Mouse (Mus musculus): ENCODE results near the gene Fam20b. TPM values are rescaled to one million over a fixed set of nuclear protein-coding genes. Genes with fewer than 3 reads are reported as not detected.

Fam20b gene
- polyA plus RNA-seq, 1 experiment from 2014 or later, result 36.6 TPM

GRCm38 (mm10) chr1:156674195-156675000, 44.5 kb downstream of the Fam20b start, which contains the start of gene Tor3a:
Tor3a (minus strand) TSS chr1:156674356.
- peak within 1 kb of the TSS; percentile 78 for H3K27ac ChIP-seq (ENCODE audit: low read length)
- peak within 1 kb of the TSS; percentile 72 for H3K9ac ChIP-seq (replicated peaks; ENCODE audit: low read length)
- 6% methylated on average over 37 of the region's 37 CpGs for WGBS
- H3K4me3 ChIP-seq (ENCODE audit: low read length), result peak within 1 kb of the TSS; percentile 75
- no peaks in the 10 kb centered on the region for H3K27me3 ChIP-seq (ENCODE audit: insufficient read depth, low read length)
- peaks cover 8% of the 10 kb centered on the region; the same call in 1 of the 2 replicates for H3K4me1 ChIP-seq (ENCODE audit: insufficient read depth, low read length)
- H3K4me2 ChIP-seq (replicated peaks; ENCODE audit: low read depth, low read length), result peak within 1 kb of the TSS; percentile 100
- ATAC-seq (ENCODE audit: low FRiP score, low TSS enrichment), result peak; percentile 93
- H3K36me3 ChIP-seq (ENCODE audit: insufficient read depth, low read length), result no peaks in the 10 kb centered on the region
- H3K9me3 ChIP-seq (ENCODE audit: low read length), result no peaks in the 10 kb centered on the region

DNA sequence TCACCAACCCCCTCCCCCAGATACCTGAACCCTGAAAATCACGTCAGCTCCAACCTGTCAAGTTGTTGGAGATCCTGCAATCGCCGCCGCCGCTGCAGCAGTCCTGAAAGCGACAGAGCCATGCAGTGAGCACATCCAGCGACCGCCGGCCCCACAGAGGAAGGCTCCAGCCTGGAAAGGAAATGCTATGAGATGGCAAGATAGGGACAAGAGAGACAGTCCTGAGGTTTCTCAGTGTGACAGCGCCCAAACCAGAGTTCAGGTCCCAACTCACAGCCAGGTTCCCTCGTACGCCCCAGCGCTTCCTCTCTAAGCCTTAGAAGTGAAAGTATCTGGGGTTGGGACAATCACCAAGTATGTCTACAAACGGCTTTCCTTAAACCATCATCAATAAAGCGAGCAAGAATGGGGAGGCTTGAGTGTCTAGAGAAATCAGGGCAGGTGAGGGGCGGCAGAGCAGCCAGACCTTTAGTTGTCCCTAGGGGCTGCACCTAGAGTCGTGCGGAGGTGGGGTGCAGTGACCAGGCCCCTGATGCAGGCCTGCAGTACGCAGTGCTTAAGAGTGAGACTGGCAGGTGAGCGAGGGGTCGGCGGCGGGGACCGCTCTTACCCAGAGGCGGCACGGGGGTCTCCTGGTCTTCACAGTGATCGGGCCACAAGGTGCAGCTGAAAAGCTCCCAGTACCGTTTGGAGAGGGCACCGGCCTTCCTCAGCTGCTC, 45.3 kb downstream of the Fam20b start:
- Histone ChIP-seq H3K27me3 (ENCODE audit: insufficient read depth, low read length) (no peaks in the 10 kb centered on the region), H3K4me2 (replicated peaks; ENCODE audit: low read depth, low read length) (peak overlapping the region; percentile 100), H3K9ac (replicated peaks; ENCODE audit: low read length) (peak overlapping the region; percentile 72), H3K36me3 (ENCODE audit: insufficient read depth, low read length) (no peaks in the 10 kb centered on the region), H3K4me1 (ENCODE audit: insufficient read depth, low read length) (peaks cover 8% of the 10 kb centered on the region; the same call in 1 of the 2 replicates), H3K9me3 (ENCODE audit: low read length) (no peaks in the 10 kb centered on the region), H3K27ac (ENCODE audit: low read length) (peak overlapping the region; percentile 78), H3K4me3 (ENCODE audit: low read length) (peak overlapping the region; percentile 75)
- under 1% methylated on average over 29 of the region's 29 CpGs for WGBS
- peak; percentile 39 for ATAC-seq (ENCODE audit: low FRiP score, low TSS enrichment)

GRCm38 (mm10) chr1:156672720-156673475, 46.0 kb downstream of the Fam20b start:
- Histone ChIP-seq H3K4me3 (ENCODE audit: low read length) (peak overlapping the region; percentile 75), H3K9me3 (ENCODE audit: low read length) (no peaks in the 10 kb centered on the region), H3K9ac (replicated peaks; ENCODE audit: low read length) (peak overlapping the region; percentile 72), H3K4me2 (replicated peaks; ENCODE audit: low read depth, low read length) (peak overlapping the region; percentile 100), H3K27ac (ENCODE audit: low read length) (no peak overlapping the region), H3K27me3 (ENCODE audit: insufficient read depth, low read length) (no peaks in the 10 kb centered on the region), H3K36me3 (ENCODE audit: insufficient read depth, low read length) (no peaks in the 10 kb centered on the region), H3K4me1 (ENCODE audit: insufficient read depth, low read length) (peaks cover 8% of the 10 kb centered on the region; the same call in 1 of the 2 replicates)
- WGBS, result 13% methylated on average over 14 of the region's 14 CpGs
- ATAC-seq (ENCODE audit: low FRiP score, low TSS enrichment), result no peak

DNA sequence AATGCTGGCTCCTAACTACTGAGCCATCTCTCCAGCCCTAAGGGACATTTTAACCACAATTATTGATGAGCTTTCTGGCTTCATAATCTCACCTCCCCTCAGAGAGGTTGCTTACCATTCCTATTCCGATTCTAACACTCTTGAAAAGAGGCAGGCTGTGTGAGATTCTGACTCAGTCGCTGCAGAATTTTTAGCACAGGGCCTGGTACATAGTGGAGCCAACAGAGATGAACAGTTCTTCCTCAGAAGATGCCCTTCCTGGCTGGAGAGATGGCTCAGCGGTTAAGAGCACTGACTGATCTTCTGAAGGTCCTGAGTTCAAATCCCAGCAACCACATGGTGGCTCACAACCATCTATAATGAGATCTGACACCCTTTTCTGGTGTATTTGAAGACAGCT, 47.0 kb downstream of the Fam20b start:
- WGBS, result 95% methylated on average over 3 of the region's 3 CpGs
- H3K27me3 ChIP-seq (ENCODE audit: insufficient read depth, low read length), result no peaks in the 10 kb centered on the region
- no peak overlapping the region for H3K4me2 ChIP-seq (replicated peaks; ENCODE audit: low read depth, low read length)
- H3K36me3 ChIP-seq (ENCODE audit: insufficient read depth, low read length), result no peaks in the 10 kb centered on the region
- H3K4me1 ChIP-seq (ENCODE audit: insufficient read depth, low read length), result peaks cover 8% of the 10 kb centered on the region; the same call in 1 of the 2 replicates
- no peak overlapping the region for H3K4me3 ChIP-seq (ENCODE audit: low read length)
- no peaks in the 10 kb centered on the region for H3K9me3 ChIP-seq (ENCODE audit: low read length)
- no peak for ATAC-seq (ENCODE audit: low FRiP score, low TSS enrichment)
- H3K9ac ChIP-seq (replicated peaks; ENCODE audit: low read length), result no peak overlapping the region
- H3K27ac ChIP-seq (ENCODE audit: low read length), result no peak overlapping the region

GRCm38 (mm10) chr1:156669208-156669983, 49.5 kb downstream of the Fam20b start:
- Histone ChIP-seq H3K4me2 (replicated peaks; ENCODE audit: low read depth, low read length) (no peak overlapping the region), H3K4me3 (ENCODE audit: low read length) (no peak overlapping the region), H3K36me3 (ENCODE audit: insufficient read depth, low read length) (no peaks in the 10 kb centered on the region), H3K27me3 (ENCODE audit: insufficient read depth, low read length) (no peaks in the 10 kb centered on the region), H3K9me3 (ENCODE audit: low read length) (no peaks in the 10 kb centered on the region), H3K27ac (ENCODE audit: low read length) (no peak overlapping the region), H3K9ac (replicated peaks; ENCODE audit: low read length) (no peak overlapping the region), H3K4me1 (ENCODE audit: insufficient read depth, low read length) (peaks cover 8% of the 10 kb centered on the region; the same call in 1 of the 2 replicates)
- 52% methylated on average over 11 of the region's 11 CpGs for WGBS
- ATAC-seq (ENCODE audit: low FRiP score, low TSS enrichment), result no peak

DNA sequence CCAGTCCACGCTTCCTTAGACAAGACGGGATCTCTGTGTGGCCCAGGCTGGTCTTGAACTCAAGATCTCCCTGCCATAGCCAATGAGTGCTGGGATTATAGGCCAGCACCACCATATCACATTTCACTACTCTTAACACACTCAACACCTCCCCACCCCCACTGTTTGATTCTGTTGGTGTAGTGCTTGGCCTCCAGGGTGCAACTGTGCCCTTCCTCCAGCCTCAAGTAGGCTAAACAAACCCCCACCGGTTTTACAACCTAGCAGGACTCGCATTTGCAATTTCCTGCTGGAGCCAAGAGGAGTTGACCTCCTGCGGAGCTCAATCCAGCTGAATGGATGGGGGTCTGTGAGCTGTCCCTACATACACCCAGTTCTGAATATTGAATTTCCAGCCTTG, 50.3 kb downstream of the Fam20b start:
- Histone ChIP-seq H3K27ac (ENCODE audit: low read length) (no peak overlapping the region), H3K9ac (replicated peaks; ENCODE audit: low read length) (no peak overlapping the region), H3K27me3 (ENCODE audit: insufficient read depth, low read length) (no peaks in the 10 kb centered on the region), H3K36me3 (ENCODE audit: insufficient read depth, low read length) (no peaks in the 10 kb centered on the region), H3K4me2 (replicated peaks; ENCODE audit: low read depth, low read length) (no peak overlapping the region), H3K9me3 (ENCODE audit: low read length) (no peaks in the 10 kb centered on the region), H3K4me3 (ENCODE audit: low read length) (no peak overlapping the region), H3K4me1 (ENCODE audit: insufficient read depth, low read length) (peaks cover 8% of the 10 kb centered on the region; the same call in 1 of the 2 replicates)
- no peak for ATAC-seq (ENCODE audit: low FRiP score, low TSS enrichment)
- 32% methylated on average over 5 of the region's 5 CpGs for WGBS

GRCm38 (mm10) chr1:156667141-156667926, 51.6 kb downstream of the Fam20b start:
- 85% methylated on average over 20 of the region's 23 CpGs for WGBS
- Histone ChIP-seq H3K9me3 (ENCODE audit: low read length) (no peaks in the 10 kb centered on the region), H3K4me1 (ENCODE audit: insufficient read depth, low read length) (no peaks in the 10 kb centered on the region), H3K4me3 (ENCODE audit: low read length) (no peak overlapping the region), H3K9ac (replicated peaks; ENCODE audit: low read length) (no peak overlapping the region), H3K4me2 (replicated peaks; ENCODE audit: low read depth, low read length) (no peak overlapping the region), H3K27ac (ENCODE audit: low read length) (no peak overlapping the region), H3K27me3 (ENCODE audit: insufficient read depth, low read length) (no peaks in the 10 kb centered on the region), H3K36me3 (ENCODE audit: insufficient read depth, low read length) (no peaks in the 10 kb centered on the region)
- ATAC-seq (ENCODE audit: low FRiP score, low TSS enrichment), result 0 out of 2 replicates have a peak, but pooled peaks have one; percentile 21

GRCm38 (mm10) chr1:156665777-156666176, 53.1 kb downstream of the Fam20b start:
- H3K27ac ChIP-seq (ENCODE audit: low read length), result no peak overlapping the region
- no peak overlapping the region for H3K4me2 ChIP-seq (replicated peaks; ENCODE audit: low read depth, low read length)
- H3K27me3 ChIP-seq (ENCODE audit: insufficient read depth, low read length), result no peaks in the 10 kb centered on the region
- no peaks in the 10 kb centered on the region for H3K4me1 ChIP-seq (ENCODE audit: insufficient read depth, low read length)
- no peak overlapping the region for H3K9ac ChIP-seq (replicated peaks; ENCODE audit: low read length)
- no peaks in the 10 kb centered on the region for H3K36me3 ChIP-seq (ENCODE audit: insufficient read depth, low read length)
- WGBS, result 93% methylated on average over 8 of the region's 8 CpGs
- no peaks in the 10 kb centered on the region for H3K9me3 ChIP-seq (ENCODE audit: low read length)
- no peak for ATAC-seq (ENCODE audit: low FRiP score, low TSS enrichment)
- no peak overlapping the region for H3K4me3 ChIP-seq (ENCODE audit: low read length)

All from kidney, embryonic 16.5 days (tissue).